Mouse (Mus musculus) brain, embryonic 14.5 days (tissue): ENCODE results near the gene Naa25.

Experiments
- CTCF ChIP-seq: fragments of 200-500 bp; IDR thresholded peaks from 2 replicates; pipeline ENCODE4 v1.5.1; 2012; ENCODE audit warnings: inconsistent platforms, mild to moderate bottlenecking, moderate library complexity, borderline replicate concordance; ENCODE audit not compliant: insufficient read depth, insufficient read length; ENCODE audit errors: extremely low read depth
- POLR2A ChIP-seq: fragments of 200-500 bp; IDR thresholded peaks from 2 replicates; pipeline ENCODE4 v1.6.1; 2012; ENCODE audit warnings: mild to moderate bottlenecking, inconsistent platforms, borderline replicate concordance; ENCODE audit not compliant: poor library complexity, insufficient read depth, insufficient read length, severe bottlenecking; ENCODE audit errors: extremely low read depth

GRCm38 (mm10) chr5:121428954-121429353 lies 31.2 kb downstream of the Naa25 start:
- TF ChIP-seq CTCF: no peak
- no peak for TF ChIP-seq POLR2A
